Mouse (Mus musculus): Measurements from ENCODE around the gene Itpkb. TPM values are rescaled to one million over a fixed set of nuclear protein-coding genes. Genes with fewer than 3 reads are reported as not detected.

The Itpkb gene
- total and polyA plus RNA-seq, 2 experiments from 2014 or later: 5.1 to 24.9 TPM

DNA sequence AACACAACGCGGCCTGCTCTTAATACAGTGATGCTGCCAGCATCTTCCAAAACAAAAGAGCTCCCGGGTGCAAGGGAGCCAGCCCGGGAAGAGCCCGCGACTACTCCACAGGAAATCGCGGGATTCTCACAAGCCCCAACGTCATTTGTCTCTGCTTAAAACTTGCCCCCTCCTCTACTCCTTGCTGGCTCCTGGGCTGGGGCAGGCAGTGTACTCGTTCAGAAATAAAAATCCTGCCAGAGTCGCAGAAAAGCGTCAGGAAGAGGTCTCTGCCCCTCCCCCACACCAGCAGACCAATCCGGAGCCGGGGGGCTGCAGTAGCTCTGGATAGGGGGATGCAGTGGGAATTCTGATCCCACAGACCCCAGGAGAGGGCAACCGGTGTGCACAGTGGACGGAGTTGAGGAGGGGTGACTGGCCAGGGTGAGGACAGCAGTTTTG is 102.8 kb downstream of the Itpkb start:
- no peaks in the 10 kb centered on the region for H3K36me3 ChIP-seq (replicated peaks; ENCODE audit: control insufficient read depth, insufficient read depth, low read length)
- no peaks in the 10 kb centered on the region for H3K9me3 ChIP-seq (replicated peaks; ENCODE audit: control insufficient read depth, low read length)
- no peak for DNase-seq (ENCODE audit: low spot score)
- H3K4me1 ChIP-seq (ENCODE audit: control insufficient read depth, insufficient read depth): no peaks in the 10 kb centered on the region
- H3K9ac ChIP-seq (replicated peaks; ENCODE audit: low read depth, low read length): no peak overlapping the region
- 5% methylated on average over 16 of the region's 16 CpGs for WGBS
- H3K4me2 ChIP-seq (ENCODE audit: low read depth, low read length): peak overlapping the region; percentile 39
- TF ChIP-seq CTCF (IDR thresholded peaks at IDR 0.05; ENCODE audit: low read depth): no peak
- TF ChIP-seq EP300 (IDR thresholded peaks at IDR 0.05; ENCODE audit: low read depth): no peak
- H3K4me3 ChIP-seq (ENCODE audit: low read depth, low read length): no peak overlapping the region
- peaks cover 56% of the 10 kb centered on the region for H3K27me3 ChIP-seq (ENCODE audit: control insufficient read depth, insufficient read depth, low read length)
- no peak overlapping the region for H3K27ac ChIP-seq (ENCODE audit: low read depth)
- ATAC-seq (ENCODE audit: insufficient read depth, low read depth): no peak

DNA sequence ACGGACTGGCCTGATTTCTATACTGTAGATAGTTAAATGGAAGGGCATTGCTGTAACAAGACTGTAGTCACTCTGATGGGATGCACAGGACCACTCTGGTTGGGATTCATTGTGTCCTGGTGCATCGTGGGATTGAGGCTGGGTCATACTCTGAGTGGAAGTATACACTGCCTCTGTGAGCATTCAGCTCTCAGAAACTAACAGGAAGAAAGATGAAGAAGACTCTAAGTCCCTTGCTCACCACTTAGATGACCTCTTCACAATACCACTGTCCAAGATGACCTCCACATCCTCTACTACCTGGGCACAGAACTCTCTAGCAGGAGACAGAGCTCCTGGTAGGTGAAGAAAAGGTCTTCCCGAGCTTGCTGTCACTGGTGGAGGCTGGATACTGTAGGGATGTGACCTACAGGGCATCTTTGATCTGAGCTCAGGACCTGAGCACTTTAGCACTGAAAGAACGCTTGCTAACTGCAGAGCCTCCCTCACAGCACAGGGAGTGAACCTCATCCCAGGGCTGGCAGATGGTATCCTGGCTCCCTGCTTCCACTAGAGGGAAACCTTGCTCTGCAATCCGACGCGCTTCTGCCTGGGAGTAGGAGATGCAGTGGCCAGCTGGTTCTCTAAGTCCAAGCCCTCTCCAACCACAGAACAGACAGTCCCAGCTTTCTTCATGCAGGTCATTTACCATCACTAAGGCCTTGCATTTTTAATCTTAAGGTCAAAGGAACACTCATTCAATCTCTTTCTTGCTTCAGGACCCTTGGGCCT is 103.7 kb downstream of the Itpkb start:
- H3K4me2 ChIP-seq (ENCODE audit: low read depth, low read length): no peak overlapping the region
- no peaks in the 10 kb centered on the region for H3K4me1 ChIP-seq (ENCODE audit: control insufficient read depth, insufficient read depth)
- H3K9me3 ChIP-seq (replicated peaks; ENCODE audit: control insufficient read depth, low read length): no peaks in the 10 kb centered on the region
- H3K27ac ChIP-seq (ENCODE audit: low read depth): no peak overlapping the region
- DNase-seq (ENCODE audit: low spot score): peak; percentile 92
- WGBS: 16% methylated on average over 7 of the region's 7 CpGs
- no peaks in the 10 kb centered on the region for H3K36me3 ChIP-seq (replicated peaks; ENCODE audit: control insufficient read depth, insufficient read depth, low read length)
- TF ChIP-seq CTCF (IDR thresholded peaks at IDR 0.05; ENCODE audit: low read depth): peak; percentile 98
- no peak for TF ChIP-seq EP300 (IDR thresholded peaks at IDR 0.05; ENCODE audit: low read depth)
- peak; percentile 87 for ATAC-seq (ENCODE audit: insufficient read depth, low read depth)
- H3K9ac ChIP-seq (replicated peaks; ENCODE audit: low read depth, low read length): no peak overlapping the region
- H3K4me3 ChIP-seq (ENCODE audit: low read depth, low read length): no peak overlapping the region
- peaks cover 64% of the 10 kb centered on the region for H3K27me3 ChIP-seq (ENCODE audit: control insufficient read depth, insufficient read depth, low read length)

DNA sequence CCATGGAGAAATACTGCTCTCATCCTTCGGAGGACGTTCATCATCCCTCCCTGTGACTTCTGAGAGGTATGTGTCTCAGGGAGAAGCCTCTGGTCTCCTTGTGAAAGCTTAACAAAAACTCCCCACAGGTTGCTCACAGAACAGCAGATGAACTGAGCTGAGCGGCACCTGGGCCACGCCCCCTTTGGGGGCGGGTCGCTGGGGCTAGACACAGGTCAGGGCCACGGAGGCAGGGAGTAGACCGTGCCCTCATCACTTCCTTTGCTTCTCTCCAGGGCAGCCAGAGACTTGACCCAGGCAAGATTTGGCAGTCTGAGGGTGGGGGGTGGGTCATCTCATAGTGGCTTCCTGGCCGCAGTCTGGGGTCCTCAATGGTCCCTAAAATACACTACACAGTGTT is 104.6 kb downstream of the Itpkb start:
- Histone ChIP-seq H3K27ac (ENCODE audit: low read depth) (no peak overlapping the region), H3K9ac (replicated peaks; ENCODE audit: low read depth, low read length) (no peak overlapping the region), H3K9me3 (replicated peaks; ENCODE audit: control insufficient read depth, low read length) (no peaks in the 10 kb centered on the region), H3K4me1 (ENCODE audit: control insufficient read depth, insufficient read depth) (no peaks in the 10 kb centered on the region), H3K4me3 (ENCODE audit: low read depth, low read length) (no peak overlapping the region), H3K27me3 (ENCODE audit: control insufficient read depth, insufficient read depth, low read length) (peaks cover 73% of the 10 kb centered on the region), H3K36me3 (replicated peaks; ENCODE audit: control insufficient read depth, insufficient read depth, low read length) (no peaks in the 10 kb centered on the region), H3K4me2 (ENCODE audit: low read depth, low read length) (no peak overlapping the region)
- TF ChIP-seq EP300 (IDR thresholded peaks at IDR 0.05; ENCODE audit: low read depth) (no peak), CTCF (IDR thresholded peaks at IDR 0.05; ENCODE audit: low read depth) (no peak)
- DNase-seq (ENCODE audit: low spot score): no peak
- ATAC-seq (ENCODE audit: insufficient read depth, low read depth): no peak
- WGBS: 12% methylated on average over 9 of the region's 9 CpGs

DNA sequence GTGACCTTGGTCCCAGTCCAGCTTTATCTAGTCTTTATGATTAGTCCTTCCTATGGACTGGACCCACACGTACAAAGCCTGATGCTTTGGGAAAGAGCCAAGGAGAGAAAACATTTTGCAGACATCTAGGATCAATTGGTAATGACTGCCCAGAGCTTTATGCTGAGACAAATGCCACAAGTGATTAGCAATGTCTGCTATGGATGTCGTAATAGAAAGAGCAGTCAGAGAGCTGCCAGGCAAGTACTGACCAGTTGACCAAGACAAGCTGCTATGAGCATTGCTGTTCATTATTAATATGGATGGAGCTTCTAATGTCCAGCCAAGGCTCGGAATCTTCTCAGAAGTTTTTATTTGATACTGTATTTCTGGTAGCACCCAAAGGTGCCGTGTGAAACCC is 109.2 kb downstream of the Itpkb start:
- TF ChIP-seq CTCF (IDR thresholded peaks at IDR 0.05; ENCODE audit: low read depth) (no peak), EP300 (IDR thresholded peaks at IDR 0.05; ENCODE audit: low read depth) (no peak)

DNA sequence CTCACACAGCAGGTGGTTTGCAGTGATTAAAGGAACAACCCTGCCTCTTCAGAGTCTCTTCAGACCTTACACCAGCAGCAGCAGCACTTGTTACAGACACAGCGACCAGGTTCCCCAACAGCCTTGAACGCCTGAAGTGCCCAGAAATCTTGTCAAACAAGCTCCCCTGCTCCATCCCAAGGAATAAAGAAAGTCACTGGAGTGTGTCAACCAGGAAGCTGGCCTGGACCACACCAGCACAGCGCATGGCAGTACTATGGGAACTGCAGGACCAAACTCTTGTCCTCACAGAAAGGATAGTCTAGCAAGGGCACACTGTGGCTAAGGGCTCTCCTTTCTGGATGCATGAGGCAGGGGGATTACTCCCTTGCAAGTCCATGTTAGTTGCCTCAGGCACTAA is 114.1 kb downstream of the Itpkb start:
- no peak for ATAC-seq (ENCODE audit: insufficient read depth, low read depth)
- 63% methylated on average over 3 of the region's 3 CpGs for WGBS
- H3K27me3 ChIP-seq (ENCODE audit: control insufficient read depth, insufficient read depth, low read length): peaks cover 18% of the 10 kb centered on the region; the same call in 1 of the 2 replicates

More for the DNA sequence above, 109.2 kb downstream of the Itpkb start:
- no peak for ATAC-seq (ENCODE audit: insufficient read depth, low read depth)
- WGBS: 66% methylated on average over 4 of the region's 4 CpGs
- no peaks in the 10 kb centered on the region for H3K36me3 ChIP-seq (replicated peaks; ENCODE audit: control insufficient read depth, insufficient read depth, low read length)
- H3K27ac ChIP-seq (ENCODE audit: low read depth): no peak overlapping the region
- no peaks in the 10 kb centered on the region for H3K4me1 ChIP-seq (ENCODE audit: control insufficient read depth, insufficient read depth)
- no peak overlapping the region for H3K9ac ChIP-seq (replicated peaks; ENCODE audit: low read depth, low read length)
- no peak overlapping the region for H3K4me2 ChIP-seq (ENCODE audit: low read depth, low read length)
- H3K9me3 ChIP-seq (replicated peaks; ENCODE audit: control insufficient read depth, low read length): no peaks in the 10 kb centered on the region
- no peak for DNase-seq (ENCODE audit: low spot score)
- no peak overlapping the region for H3K4me3 ChIP-seq (ENCODE audit: low read depth, low read length)
- peaks cover 54% of the 10 kb centered on the region for H3K27me3 ChIP-seq (ENCODE audit: control insufficient read depth, insufficient read depth, low read length)

More for the DNA sequence above, 114.1 kb downstream of the Itpkb start:
- H3K36me3 ChIP-seq (replicated peaks; ENCODE audit: control insufficient read depth, insufficient read depth, low read length): no peaks in the 10 kb centered on the region
- no peak for TF ChIP-seq EP300 (IDR thresholded peaks at IDR 0.05; ENCODE audit: low read depth)
- TF ChIP-seq CTCF (IDR thresholded peaks at IDR 0.05; ENCODE audit: low read depth): no peak
- H3K4me2 ChIP-seq (ENCODE audit: low read depth, low read length): no peak overlapping the region
- H3K9ac ChIP-seq (replicated peaks; ENCODE audit: low read depth, low read length): no peak overlapping the region
- H3K27ac ChIP-seq (ENCODE audit: low read depth): no peak overlapping the region
- DNase-seq (ENCODE audit: low spot score): no peak
- no peaks in the 10 kb centered on the region for H3K9me3 ChIP-seq (replicated peaks; ENCODE audit: control insufficient read depth, low read length)
- no peaks in the 10 kb centered on the region for H3K4me1 ChIP-seq (ENCODE audit: control insufficient read depth, insufficient read depth)
- H3K4me3 ChIP-seq (ENCODE audit: low read depth, low read length): no peak overlapping the region
